Mouse (Mus musculus): Measurements from ENCODE around the gene Lpcat4. TPM values are rescaled to one million over a fixed set of nuclear protein-coding genes. Genes with fewer than 3 reads are reported as not detected.

The Lpcat4 gene
- 4.5 TPM for polyA plus RNA-seq (2015; fragmentation: Illumina TruSeq; extraction: RNeasy Lipid Tissue Mini Kit (QIAGEN cat#74804); ENCODE audit: insufficient read depth, low read depth, low replicate concordance)

GRCm38 (mm10) chr2:112239212-112239934 is at the start of gene Lpcat4:
TSS of gene Lpcat4 (plus strand) at chr2:112239468.

GRCm38 (mm10) chr2:112259241-112259962 is 20.1 kb downstream of the Lpcat4 start, which contains the start of gene Nutm1:
TSS of gene Nutm1 (minus strand) at chr2:112259291.

GRCm38 (mm10) chr2:112261748-112262653 is 22.7 kb downstream of the Lpcat4 start, which contains the start of gene Nop10:
TSS of gene Nop10 (plus strand) at chr2:112261926.

GRCm38 (mm10) chr2:112265448-112266241 is 26.4 kb downstream of the Lpcat4 start, which contains the start of gene Slc12a6:
TSS of gene Slc12a6 (plus strand) at chr2:112265825.

GRCm38 (mm10) chr2:112266242-112266592 is 26.9 kb downstream of the Lpcat4 start, which contains the start of gene Gm21985:
TSS of gene Gm21985 (plus strand) at chr2:112266314.

Other genes starting within 250 kb of the Lpcat4 start
- not detected for gene Olfr1309, start 249.2 kb upstream of the Lpcat4 start, polyA plus RNA-seq (2015; fragmentation: Illumina TruSeq; extraction: RNeasy Lipid Tissue Mini Kit (QIAGEN cat#74804); ENCODE audit: insufficient read depth, low read depth, low replicate concordance)
- not detected for gene Olfr1310, start 226.8 kb upstream of the Lpcat4 start, polyA plus RNA-seq (2015; fragmentation: Illumina TruSeq; extraction: RNeasy Lipid Tissue Mini Kit (QIAGEN cat#74804); ENCODE audit: insufficient read depth, low read depth, low replicate concordance)
- gene Olfr1311, start 215.1 kb upstream of the Lpcat4 start, polyA plus RNA-seq (2015; fragmentation: Illumina TruSeq; extraction: RNeasy Lipid Tissue Mini Kit (QIAGEN cat#74804); ENCODE audit: insufficient read depth, low read depth, low replicate concordance) = not detected
- not detected for gene Olfr1312, start 189.2 kb upstream of the Lpcat4 start, polyA plus RNA-seq (2015; fragmentation: Illumina TruSeq; extraction: RNeasy Lipid Tissue Mini Kit (QIAGEN cat#74804); ENCODE audit: insufficient read depth, low read depth, low replicate concordance)
- gene Olfr1313, start 161.6 kb upstream of the Lpcat4 start, polyA plus RNA-seq (2015; fragmentation: Illumina TruSeq; extraction: RNeasy Lipid Tissue Mini Kit (QIAGEN cat#74804); ENCODE audit: insufficient read depth, low read depth, low replicate concordance) = not detected
- gene Olfr1314, start 142.7 kb upstream of the Lpcat4 start, polyA plus RNA-seq (2015; fragmentation: Illumina TruSeq; extraction: RNeasy Lipid Tissue Mini Kit (QIAGEN cat#74804); ENCODE audit: insufficient read depth, low read depth, low replicate concordance) = not detected
- not detected for gene Olfr1315-ps1, start 124.0 kb upstream of the Lpcat4 start, polyA plus RNA-seq (2015; fragmentation: Illumina TruSeq; extraction: RNeasy Lipid Tissue Mini Kit (QIAGEN cat#74804); ENCODE audit: insufficient read depth, low read depth, low replicate concordance)
- not detected for gene Olfr1316, start 104.5 kb upstream of the Lpcat4 start, polyA plus RNA-seq (2015; fragmentation: Illumina TruSeq; extraction: RNeasy Lipid Tissue Mini Kit (QIAGEN cat#74804); ENCODE audit: insufficient read depth, low read depth, low replicate concordance)
- not detected for gene Olfr1317, start 99.1 kb upstream of the Lpcat4 start, polyA plus RNA-seq (2015; fragmentation: Illumina TruSeq; extraction: RNeasy Lipid Tissue Mini Kit (QIAGEN cat#74804); ENCODE audit: insufficient read depth, low read depth, low replicate concordance)
- not detected for gene Olfr1318, start 85.3 kb upstream of the Lpcat4 start, polyA plus RNA-seq (2015; fragmentation: Illumina TruSeq; extraction: RNeasy Lipid Tissue Mini Kit (QIAGEN cat#74804); ENCODE audit: insufficient read depth, low read depth, low replicate concordance)
- not detected for gene Nutm1, start 19.8 kb downstream of the Lpcat4 start, polyA plus RNA-seq (2015; fragmentation: Illumina TruSeq; extraction: RNeasy Lipid Tissue Mini Kit (QIAGEN cat#74804); ENCODE audit: insufficient read depth, low read depth, low replicate concordance)
- gene Nop10, start 22.5 kb downstream of the Lpcat4 start, polyA plus RNA-seq (2015; fragmentation: Illumina TruSeq; extraction: RNeasy Lipid Tissue Mini Kit (QIAGEN cat#74804); ENCODE audit: insufficient read depth, low read depth, low replicate concordance) = 25.2 TPM
- 9.5 TPM for gene Slc12a6, start 26.4 kb downstream of the Lpcat4 start, polyA plus RNA-seq (2015; fragmentation: Illumina TruSeq; extraction: RNeasy Lipid Tissue Mini Kit (QIAGEN cat#74804); ENCODE audit: insufficient read depth, low read depth, low replicate concordance)
- gene Gm21985, start 26.8 kb downstream of the Lpcat4 start, polyA plus RNA-seq (2015; fragmentation: Illumina TruSeq; extraction: RNeasy Lipid Tissue Mini Kit (QIAGEN cat#74804); ENCODE audit: insufficient read depth, low read depth, low replicate concordance) = not detected
- gene Emc4, start 128.6 kb downstream of the Lpcat4 start, polyA plus RNA-seq (2015; fragmentation: Illumina TruSeq; extraction: RNeasy Lipid Tissue Mini Kit (QIAGEN cat#74804); ENCODE audit: insufficient read depth, low read depth, low replicate concordance) = 17.5 TPM
- gene Katnbl1, start 139.7 kb downstream of the Lpcat4 start, polyA plus RNA-seq (2015; fragmentation: Illumina TruSeq; extraction: RNeasy Lipid Tissue Mini Kit (QIAGEN cat#74804); ENCODE audit: insufficient read depth, low read depth, low replicate concordance) = 3.3 TPM
- 4.3 TPM for gene Emc7, start 215.5 kb downstream of the Lpcat4 start, polyA plus RNA-seq (2015; fragmentation: Illumina TruSeq; extraction: RNeasy Lipid Tissue Mini Kit (QIAGEN cat#74804); ENCODE audit: insufficient read depth, low read depth, low replicate concordance)
- gene Chrm5, start 241.3 kb downstream of the Lpcat4 start, polyA plus RNA-seq (2015; fragmentation: Illumina TruSeq; extraction: RNeasy Lipid Tissue Mini Kit (QIAGEN cat#74804); ENCODE audit: insufficient read depth, low read depth, low replicate concordance) = not detected